Mouse (Mus musculus) regulatory T cell (primary cell): Measurements from ENCODE around the gene Cgn.
"Not testable (repeated sequence)": the region's sequence is repeated elsewhere in the genome, so short reads cannot be mapped to it uniquely, and the experiment has no call there.

Source experiments
- in situ Hi-C: fragments of 300-600 bp; cut with MboI, MseI; formaldehyde crosslinking; loops from one replicate; pipeline ENCODE4 v1.15.1; 2025; ENCODE audit warnings: high pct_unique_total_duplicates

Gene Cgn

DNA sequence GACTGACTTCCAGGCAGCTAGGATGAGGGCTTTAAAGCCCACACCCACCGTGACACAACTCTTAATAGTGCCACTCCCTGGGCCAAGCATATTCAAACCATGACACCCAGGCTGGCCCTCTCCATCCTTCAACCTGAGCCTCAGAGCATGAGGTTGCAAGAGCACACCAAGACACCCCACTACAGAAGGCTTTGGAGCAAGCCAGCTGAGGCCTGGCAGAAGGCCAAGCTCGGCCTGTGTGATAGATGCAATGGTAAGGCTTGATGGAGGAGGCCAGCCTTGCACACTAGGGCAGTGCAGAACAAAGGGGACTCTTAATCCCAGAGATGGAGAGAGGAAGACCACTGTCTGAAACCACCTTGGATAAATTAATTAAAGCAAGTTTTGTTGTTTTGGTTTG lies 3.2 kb upstream of the Cgn start:
- in situ Hi-C loops: no loop called here

DNA sequence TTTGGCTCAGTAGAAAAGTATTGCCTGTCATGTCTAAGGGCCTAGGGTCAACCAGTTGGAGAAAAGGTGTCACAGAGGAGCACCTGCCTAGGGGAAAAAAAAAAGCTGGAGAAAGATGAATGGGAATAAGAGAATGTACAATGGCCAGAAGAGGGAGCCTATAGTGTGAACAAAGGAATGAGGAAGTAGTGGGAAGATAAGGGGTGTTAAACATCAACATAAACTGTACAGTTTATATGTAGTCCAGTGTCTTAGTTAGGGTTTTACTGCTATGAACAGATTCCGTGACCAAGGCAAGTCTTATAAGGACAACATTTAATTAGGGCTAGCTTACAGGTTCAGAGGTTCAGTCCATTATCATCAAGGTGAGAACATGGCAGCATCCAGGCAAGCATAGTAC lies 2.8 kb upstream of the Cgn start:
- in situ Hi-C loops: no loop called here

DNA sequence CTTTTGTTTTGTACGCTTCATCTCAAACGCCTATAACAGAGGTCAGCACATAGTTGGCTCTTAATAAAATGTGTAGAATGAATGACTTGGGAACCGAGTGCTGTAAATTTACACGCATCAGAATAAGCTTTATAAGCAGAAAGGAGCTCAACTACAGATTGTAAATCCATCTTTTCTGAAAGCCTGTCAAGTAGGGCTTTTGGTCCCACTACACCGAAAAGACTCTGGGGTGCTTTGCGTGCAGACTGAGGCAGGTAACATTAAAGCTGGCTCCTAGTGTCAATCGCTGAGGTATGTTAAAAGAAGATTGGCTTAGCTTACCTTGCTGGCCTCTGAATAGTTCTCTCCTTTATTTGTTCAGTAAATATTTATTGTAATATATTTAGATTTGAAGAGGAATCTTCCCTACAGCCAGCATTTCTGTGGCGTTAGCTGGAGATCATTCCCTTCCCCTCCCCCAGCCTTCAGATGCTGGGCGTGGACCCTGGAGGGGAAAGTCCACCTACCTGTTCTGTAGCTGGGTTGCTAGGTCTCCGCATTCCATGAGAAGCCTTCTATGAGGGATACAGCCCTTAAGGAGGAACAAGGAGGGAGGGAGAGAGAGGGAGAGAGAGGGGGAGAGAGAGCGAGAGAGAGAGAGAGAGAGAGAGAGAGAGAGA lies 959 bp upstream of the Cgn start:
- in situ Hi-C loops: no loop called here

DNA sequence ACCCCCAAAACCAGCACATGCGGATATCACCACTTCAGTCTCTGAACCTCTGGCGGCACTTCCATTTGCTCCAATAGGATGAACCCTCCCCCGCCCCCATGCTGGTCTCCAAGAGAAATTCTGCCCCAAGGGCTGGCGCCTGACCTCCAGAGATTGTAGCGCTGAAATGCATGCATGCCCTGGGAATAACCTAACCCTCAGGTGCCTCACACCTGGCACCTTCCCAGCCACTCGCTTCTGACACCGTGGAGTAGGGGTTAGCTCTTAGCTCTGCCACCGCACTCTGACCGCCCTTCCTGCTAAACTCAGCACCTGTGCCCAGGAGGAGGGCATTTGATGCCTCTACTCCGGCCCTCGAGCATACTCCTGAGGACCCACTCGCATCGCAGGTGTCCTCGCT lies 334 bp downstream of the Cgn start:
- in situ Hi-C loops: no loop called here

DNA sequence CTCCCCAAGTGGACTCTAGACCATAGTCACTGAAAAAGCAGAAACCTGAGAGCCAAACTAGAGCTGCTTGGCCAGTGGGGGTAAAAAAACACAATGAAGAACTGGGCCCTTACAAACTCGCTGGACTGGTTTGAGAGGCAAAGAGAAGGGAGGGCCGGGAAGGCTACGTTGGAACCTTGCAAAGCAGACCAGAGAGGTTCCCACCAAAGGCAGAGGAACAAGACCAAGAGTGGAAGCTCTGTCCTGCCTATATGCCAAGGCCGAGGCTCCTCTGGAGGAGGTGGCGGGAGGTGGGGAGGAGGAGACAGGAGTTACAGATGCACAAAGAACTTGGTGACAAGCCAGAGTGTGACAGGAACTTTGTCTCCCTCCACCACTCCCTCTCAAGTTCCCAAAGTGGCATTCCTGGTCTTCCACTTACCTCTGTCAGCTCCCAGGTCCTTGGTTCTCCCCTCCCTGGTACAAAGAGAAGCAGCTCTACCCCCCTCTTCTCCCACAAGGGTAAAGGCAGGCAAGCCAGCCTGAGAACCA lies 2.1 kb downstream of the Cgn start:
- in situ Hi-C loops: no loop called here

DNA sequence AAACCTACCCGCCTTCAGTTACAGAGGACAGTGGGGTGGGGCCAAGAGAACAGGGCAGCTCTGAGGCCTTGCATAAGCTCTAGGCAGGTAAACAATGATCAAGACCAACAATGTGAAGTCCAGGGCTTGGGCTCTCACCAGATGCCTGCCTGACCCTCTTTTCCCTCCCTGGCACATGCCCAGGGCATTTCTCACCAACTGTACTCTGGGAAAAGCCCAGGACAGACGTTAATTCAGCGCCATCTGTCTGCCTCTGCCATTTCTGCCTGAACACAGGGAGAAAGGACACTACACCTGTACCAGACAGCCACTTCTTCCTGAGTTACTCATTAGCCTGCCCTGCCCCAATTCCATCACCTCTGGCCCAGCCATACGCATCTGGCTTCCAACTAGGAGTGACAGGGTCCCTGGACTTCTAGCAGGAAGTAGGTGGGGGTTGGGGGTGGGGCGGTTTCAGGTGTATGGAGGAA lies 2.8 kb downstream of the Cgn start:
- in situ Hi-C loops: no loop called here

DNA sequence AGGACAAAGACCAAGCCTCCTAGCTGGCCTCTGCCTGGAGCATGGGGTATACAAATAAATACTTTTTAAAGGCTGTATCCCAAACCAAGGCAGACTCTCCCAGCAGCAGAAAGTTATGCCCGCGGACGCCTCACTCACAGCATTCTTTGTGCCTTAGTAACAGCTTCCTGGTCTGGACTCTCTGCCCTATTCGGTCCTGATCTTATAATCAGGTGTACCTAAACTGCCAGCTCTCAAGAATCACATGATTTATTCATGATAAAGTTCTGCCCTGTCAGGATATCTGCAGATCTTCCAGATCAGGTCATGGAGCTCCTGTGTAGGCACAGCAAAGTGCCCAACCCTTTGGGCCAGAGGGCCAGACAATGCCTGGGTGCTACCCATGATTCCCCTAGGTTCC lies 3.4 kb downstream of the Cgn start:
- in situ Hi-C loops: no loop called here

DNA sequence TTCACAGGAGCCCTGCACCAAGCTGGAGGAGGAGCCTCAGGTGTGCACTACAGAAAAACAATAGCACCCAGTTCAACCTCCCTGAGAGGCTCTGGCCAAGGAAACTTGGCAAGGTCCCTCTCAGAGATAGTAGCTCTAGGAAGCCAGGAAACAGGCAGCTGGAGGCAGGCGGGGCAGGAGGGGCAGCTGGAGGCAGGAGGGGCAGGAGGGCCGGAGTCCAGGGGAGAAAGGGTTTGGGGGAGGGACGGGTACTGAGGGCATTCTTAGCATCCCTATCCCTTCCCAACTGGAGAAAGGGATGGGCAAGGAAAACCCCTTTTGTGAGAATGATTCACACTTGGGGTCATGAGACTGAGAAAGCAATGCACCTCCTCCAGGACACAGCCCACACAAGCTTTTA lies 4.9 kb downstream of the Cgn start:
- in situ Hi-C loops: no loop called here

DNA sequence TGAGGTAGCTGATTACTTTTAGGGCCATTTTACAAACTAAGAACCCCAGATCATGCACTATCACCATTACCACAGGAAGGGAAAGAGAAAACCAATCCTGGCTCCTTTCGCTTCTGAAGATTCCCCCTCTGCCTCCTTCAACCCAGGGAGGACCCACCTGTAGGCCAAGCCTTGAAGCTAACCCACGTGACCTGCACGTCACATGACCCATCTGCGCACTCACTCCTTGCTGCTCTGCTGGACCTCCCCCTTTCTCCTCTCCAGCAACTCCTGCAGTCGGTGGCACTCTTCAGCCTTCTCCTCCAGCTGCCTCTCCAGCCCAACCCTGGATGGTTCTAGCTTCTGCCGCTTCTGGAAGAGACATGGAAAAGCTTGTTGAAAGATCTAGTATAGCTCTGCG lies 10.4 kb downstream of the Cgn start:
- in situ Hi-C loops: no loop called here

DNA sequence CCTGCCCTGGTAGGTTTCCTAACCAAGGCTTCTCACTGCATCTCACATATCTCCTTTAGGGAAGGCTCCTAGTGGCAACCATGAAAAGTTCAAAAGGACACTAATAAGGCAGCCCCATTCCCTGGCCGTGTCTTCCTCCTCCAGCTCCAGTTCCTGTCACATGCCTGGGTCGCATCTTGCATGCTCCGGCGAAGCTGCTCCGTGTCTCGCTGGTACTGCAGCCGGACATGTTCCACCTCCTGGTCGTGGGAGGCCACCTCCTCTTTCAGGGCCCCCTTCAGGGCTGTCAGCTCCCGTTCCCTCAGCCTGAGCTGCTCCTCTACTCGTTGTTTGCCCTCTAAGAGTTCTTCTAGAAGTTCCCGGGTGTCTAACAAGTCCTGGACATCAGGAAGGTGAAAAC lies 12.3 kb downstream of the Cgn start:
- in situ Hi-C loops: no loop called here

DNA sequence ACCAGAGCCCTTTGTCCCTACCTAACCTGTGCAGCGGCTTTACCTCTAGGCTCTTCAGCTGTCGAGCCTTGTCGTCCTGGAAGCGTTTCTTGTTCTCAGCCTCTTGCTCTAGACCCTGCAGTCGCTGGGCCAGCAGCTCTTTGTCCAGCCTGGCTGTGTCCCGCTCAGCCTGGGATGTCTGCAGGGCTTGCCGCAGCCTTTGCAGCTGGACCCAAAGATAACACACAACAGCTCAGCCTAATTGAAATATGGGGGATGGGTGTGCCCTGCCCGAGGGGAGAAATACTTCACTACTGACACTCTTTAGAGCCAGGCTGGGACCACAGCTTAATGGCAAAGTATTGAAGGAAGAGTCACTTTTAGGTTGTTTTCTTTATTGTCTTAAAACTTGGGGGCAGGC lies 20.8 kb downstream of the Cgn start:
- in situ Hi-C loops: not testable (repeated sequence)

DNA sequence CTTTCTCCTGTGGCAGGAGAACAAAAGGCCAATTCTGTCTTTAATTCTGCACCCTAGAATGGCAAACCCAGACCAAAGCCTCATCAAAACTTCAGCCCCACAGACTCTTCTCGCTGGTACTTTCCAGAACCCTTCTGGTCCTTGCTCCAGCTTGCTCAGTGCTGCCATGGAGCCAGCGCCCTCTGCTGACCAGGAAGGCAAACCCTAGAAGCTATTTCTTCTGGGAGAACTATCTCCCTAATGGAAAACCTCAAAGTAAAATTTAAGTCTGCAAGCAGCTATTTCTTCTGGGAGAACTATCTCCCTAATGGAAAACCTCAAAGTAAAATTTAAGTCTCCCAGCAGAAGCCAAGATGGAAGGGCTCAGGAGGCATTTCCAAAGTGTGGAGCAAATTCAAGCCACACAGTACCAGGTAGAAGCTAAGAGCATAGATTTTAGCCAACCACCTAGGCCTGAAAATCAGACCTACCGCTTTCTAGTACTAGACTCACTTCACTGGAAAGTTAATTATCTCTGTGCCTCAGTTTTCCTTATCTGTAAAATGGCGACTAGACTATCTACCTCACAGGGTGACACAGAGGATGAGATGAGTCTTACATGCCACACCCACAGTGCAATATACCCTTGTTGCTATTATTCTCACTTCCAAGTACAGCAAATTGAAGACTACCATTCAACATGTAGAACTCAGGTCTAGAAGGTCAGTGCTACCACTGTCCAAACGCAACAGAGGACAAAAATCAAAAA lies 21.6 kb downstream of the Cgn start:
- in situ Hi-C loops: loop anchor here (5.0 kb wide), 1 partner anchor 102 kb away; no protein-coding TSS in a partner anchor

DNA sequence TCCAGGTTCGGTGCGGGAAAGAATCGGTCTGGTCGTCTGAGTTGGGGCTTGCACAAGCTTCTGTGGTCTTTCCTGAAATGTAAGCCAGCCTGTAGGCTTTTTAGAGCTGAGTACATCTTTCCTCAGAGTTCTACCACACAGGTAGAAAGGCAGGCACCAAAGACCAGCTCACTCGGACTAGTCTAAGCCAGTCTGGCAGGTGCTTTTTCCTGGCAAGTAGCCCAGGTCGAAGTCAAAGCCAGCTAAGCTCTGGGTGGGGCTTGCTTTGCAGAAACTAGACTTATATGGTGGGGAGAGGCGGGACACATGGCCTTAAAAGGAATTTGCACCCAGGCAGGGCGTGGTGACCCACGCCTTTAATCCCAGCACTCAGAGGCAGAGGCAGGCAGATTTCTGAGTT lies 27.9 kb downstream of the Cgn start:
- in situ Hi-C loops: loop anchor here (10.0 kb wide), 1 partner anchor 966 kb away; no protein-coding TSS in a partner anchor

DNA sequence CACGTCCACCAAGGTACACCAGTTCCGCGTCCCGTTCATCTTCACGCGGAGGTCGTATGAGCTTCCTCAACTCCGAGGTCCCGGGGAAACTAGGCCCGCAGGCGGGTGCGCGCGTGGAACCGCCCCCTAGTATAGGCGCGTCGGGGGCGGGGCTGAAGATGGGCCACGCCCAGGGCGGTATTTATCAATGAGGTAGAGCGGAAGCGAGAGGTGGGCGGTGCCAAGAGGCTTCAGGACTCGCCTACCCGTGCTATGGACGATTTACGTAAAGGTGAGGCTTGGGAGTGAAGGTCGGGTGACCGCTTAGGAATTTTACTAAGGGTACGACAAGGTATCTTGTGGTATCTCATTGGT lies 28.3 kb downstream of the Cgn start:
- in situ Hi-C loops: loop anchor here (10.0 kb wide), 1 partner anchor 967 kb away; no protein-coding TSS in a partner anchor

DNA sequence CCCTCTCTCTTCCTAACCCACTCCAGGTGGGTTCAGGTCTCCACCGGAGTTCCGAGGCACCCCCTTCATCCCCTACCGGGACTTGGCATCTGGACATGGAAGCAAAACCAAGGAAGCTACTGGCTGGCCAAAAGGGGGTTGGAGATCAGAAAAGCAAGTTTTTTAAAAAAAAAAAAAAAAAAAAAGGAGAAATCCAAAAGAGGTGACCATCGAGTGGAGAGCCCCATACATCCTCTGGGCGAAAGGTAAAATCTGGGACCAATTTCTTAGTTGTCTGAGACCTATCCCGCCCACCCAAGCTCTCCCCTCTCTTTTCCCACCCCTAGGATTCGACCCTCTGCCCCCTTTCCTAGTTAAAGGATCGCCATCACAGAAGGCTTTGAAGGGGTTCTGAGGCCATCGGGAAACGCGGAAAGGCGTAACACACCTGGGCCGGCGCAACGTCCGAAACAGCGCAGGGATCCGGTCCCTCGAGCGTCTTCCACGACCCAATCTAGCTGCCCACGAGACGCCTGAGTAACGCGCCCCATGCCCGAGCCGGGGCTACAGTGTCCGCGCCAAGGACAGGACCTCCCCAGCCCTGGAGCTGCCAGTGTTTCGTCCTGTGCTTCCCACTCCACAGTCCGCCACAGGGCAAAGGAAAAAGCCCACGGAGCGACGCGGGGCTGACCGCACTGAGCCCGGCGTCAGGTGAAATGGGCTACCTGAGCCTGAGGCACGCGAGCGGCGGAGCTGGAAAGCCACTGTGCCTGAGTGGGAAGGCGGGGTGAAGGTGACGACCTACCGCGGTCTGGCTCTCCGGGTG lies 28.8 kb downstream of the Cgn start:
- in situ Hi-C loops: loop anchor here (10.0 kb wide), 1 partner anchor 967 kb away; no protein-coding TSS in a partner anchor

DNA sequence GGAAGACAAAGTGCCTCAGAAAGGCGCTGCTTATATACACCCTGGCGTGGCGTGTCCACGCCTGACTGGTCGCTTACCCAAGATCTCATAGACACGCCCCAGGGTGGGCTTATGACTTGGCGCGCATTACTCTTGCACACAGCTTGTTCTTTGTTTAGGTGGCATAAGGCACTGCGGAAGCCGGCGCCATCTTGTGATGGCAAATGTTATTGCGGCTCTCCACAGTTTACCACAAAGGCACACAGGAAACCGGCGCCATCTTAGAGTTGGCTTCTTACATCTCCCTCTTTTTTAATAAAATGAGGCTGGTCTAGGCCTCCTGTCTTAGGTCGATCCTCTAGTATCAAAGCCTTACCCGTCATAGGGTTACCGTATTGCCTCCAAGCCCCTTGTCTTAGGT lies 40.6 kb downstream of the Cgn start:
- in situ Hi-C loops: no loop called here

DNA sequence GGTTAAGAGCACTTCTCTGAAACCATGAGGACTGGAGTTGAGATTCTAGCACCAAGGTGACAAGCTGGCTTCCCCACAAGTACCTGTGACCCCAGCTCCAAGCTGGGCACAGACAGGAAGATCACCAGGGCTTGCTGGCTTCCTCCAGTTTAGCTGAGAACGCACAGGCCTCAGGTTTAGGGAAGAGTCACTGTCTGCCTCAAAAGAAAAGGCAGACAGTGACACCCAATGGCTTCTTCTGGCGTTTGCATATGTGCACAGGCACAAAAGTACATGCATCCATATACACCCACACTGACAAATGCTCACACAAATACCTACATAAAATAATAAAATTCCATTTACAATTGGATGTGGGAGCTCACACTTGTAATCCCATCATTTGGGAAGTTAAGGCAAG lies 62.7 kb downstream of the Cgn start:
- in situ Hi-C loops: not testable (repeated sequence)

DNA sequence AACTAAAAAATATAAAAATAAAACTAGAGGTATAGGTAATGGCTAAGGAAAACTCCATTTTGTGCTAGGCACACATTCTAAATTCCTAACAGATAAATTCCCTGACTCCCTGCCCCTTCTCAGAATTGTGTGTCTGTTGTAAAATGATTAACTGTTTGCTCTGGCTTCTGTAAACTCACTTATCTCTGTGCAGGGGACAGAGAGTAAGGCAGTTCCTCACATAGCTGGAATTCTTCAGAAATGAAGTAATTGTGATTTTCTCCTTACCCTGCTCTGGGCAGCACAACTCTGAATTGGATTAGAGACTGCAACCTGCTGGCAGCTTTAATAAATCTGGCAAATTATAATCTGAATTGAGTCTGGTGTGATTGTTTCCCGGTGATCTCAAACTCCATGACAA lies 68.0 kb downstream of the Cgn start:
- in situ Hi-C loops: not testable (repeated sequence)

DNA sequence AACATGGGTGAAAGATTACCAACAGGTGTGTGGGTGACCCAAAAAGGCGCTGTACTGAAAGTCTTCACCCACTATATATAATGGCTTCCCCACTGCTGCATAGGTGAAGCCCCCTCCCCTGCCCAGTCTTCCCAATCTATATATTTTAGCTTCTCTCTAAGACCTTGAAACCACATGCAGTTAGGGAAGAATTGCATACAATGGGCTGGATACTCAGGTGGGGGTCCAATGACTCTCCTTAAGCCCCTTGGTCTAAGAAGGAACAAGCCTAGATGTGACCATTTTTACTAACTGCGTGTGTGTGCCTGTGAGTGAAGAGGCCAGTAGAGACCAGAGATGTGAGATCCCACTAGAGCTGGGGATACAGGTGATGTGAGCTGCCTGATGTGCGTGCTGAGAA lies 72.9 kb downstream of the Cgn start:
- in situ Hi-C loops: not testable (repeated sequence)

DNA sequence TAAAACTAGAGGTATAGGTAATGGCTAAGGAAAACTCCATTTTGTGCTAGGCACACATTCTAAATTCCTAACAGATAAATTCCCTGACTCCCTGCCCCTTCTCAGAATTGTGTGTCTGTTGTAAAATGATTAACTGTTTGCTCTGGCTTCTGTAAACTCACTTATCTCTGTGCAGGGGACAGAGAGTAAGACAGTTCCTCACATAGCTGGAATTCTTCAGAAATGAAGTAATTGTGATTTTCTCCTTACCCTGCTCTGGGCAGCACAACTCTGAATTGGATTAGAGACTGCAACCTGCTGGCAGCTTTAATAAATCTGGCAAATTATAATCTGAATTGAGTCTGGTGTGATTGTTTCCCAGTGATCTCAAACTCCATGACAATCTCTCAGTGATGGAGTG lies 75.7 kb downstream of the Cgn start:
- in situ Hi-C loops: not testable (repeated sequence)
